Mouse (Mus musculus): Measurements from ENCODE around the gene Col4a2. TPM values are rescaled to one million over a fixed set of nuclear protein-coding genes. Genes with fewer than 3 reads are reported as not detected.

The Col4a2 gene
- polyA plus RNA-seq, 1 experiment from 2014 or later = 52.5 TPM

- WGBS = 68% methylated on average over 7 of the region's 7 CpGs
- Histone ChIP-seq H3K27me3 (no peaks in the 10 kb centered on the region), H3K9ac (no peak overlapping the region), H3K9me3 (peaks cover 4% of the 10 kb centered on the region; the same call in 1 of the 2 replicates), H3K4me2 (no peak overlapping the region), H3K27ac (replicated peaks) (no peak overlapping the region), H3K4me3 (no peak overlapping the region), H3K4me1 (replicated peaks) (peaks cover 13% of the 10 kb centered on the region), H3K36me3 (no peaks in the 10 kb centered on the region)
- no peak for ATAC-seq (ENCODE audit: low read depth)
Observed at GRCm38 (mm10) chr8:11396111-11396510, 83.5 kb downstream of the Col4a2 start.

GRCm38 (mm10) chr8:11397126-11397525, 84.5 kb downstream of the Col4a2 start:
- H3K4me1 ChIP-seq (replicated peaks) = peaks cover 13% of the 10 kb centered on the region
- WGBS = 82% methylated on average over 9 of the region's 9 CpGs
- no peak overlapping the region for H3K4me2 ChIP-seq
- H3K4me3 ChIP-seq = no peak overlapping the region
- H3K9me3 ChIP-seq = peaks cover 1% of the 10 kb centered on the region; the same call in 1 of the 2 replicates
- no peak overlapping the region for H3K9ac ChIP-seq
- no peaks in the 10 kb centered on the region for H3K36me3 ChIP-seq
- H3K27ac ChIP-seq (replicated peaks) = no peak overlapping the region
- no peak for ATAC-seq (ENCODE audit: low read depth)
- H3K27me3 ChIP-seq = no peaks in the 10 kb centered on the region

GRCm38 (mm10) chr8:11399706-11400105, 87.1 kb downstream of the Col4a2 start:
- Histone ChIP-seq H3K9me3 (no peaks in the 10 kb centered on the region), H3K27me3 (no peaks in the 10 kb centered on the region)

GRCm38 (mm10) chr8:11400244-11400643, 87.6 kb downstream of the Col4a2 start:
- no peak overlapping the region for H3K4me3 ChIP-seq
- H3K36me3 ChIP-seq = no peaks in the 10 kb centered on the region
- no peaks in the 10 kb centered on the region for H3K27me3 ChIP-seq
- no peak overlapping the region for H3K9ac ChIP-seq
- WGBS = 75% methylated on average over 8 of the region's 8 CpGs
- peak overlapping the region; percentile 49 for H3K27ac ChIP-seq (replicated peaks)
- H3K9me3 ChIP-seq = no peaks in the 10 kb centered on the region
- peaks cover 9% of the 10 kb centered on the region for H3K4me1 ChIP-seq (replicated peaks)
- no peak for ATAC-seq (ENCODE audit: low read depth)
- H3K4me2 ChIP-seq = no peak overlapping the region

More at GRCm38 (mm10) chr8:11399706-11400105, 87.1 kb downstream of the Col4a2 start:
- WGBS = 23% methylated on average over 8 of the region's 8 CpGs
- peak overlapping the region; percentile 49; the same call in 1 of the 2 replicates for H3K27ac ChIP-seq (replicated peaks)
- no peak for ATAC-seq (ENCODE audit: low read depth)
- peaks cover 7% of the 10 kb centered on the region for H3K4me1 ChIP-seq (replicated peaks)
- no peak overlapping the region for H3K4me3 ChIP-seq
- no peak overlapping the region for H3K9ac ChIP-seq
- no peaks in the 10 kb centered on the region for H3K36me3 ChIP-seq
- H3K4me2 ChIP-seq = no peak overlapping the region

GRCm38 (mm10) chr8:11401183-11401582, 88.6 kb downstream of the Col4a2 start:
- ATAC-seq (ENCODE audit: low read depth) = no peak
- WGBS = 90% methylated on average over 5 of the region's 5 CpGs
- H3K36me3 ChIP-seq = no peaks in the 10 kb centered on the region
- no peak overlapping the region for H3K4me2 ChIP-seq
- H3K9me3 ChIP-seq = no peaks in the 10 kb centered on the region
- no peak overlapping the region for H3K9ac ChIP-seq
- no peak overlapping the region for H3K4me3 ChIP-seq
- H3K27ac ChIP-seq (replicated peaks) = no peak overlapping the region
- H3K27me3 ChIP-seq = no peaks in the 10 kb centered on the region
- H3K4me1 ChIP-seq (replicated peaks) = peaks cover 18% of the 10 kb centered on the region

GRCm38 (mm10) chr8:11402220-11402619, 89.6 kb downstream of the Col4a2 start:
- Histone ChIP-seq H3K9ac (no peak overlapping the region), H3K4me1 (replicated peaks) (peaks cover 18% of the 10 kb centered on the region), H3K9me3 (no peaks in the 10 kb centered on the region), H3K27me3 (no peaks in the 10 kb centered on the region), H3K27ac (replicated peaks) (no peak overlapping the region), H3K4me3 (no peak overlapping the region), H3K36me3 (no peaks in the 10 kb centered on the region), H3K4me2 (no peak overlapping the region)
- no peak for ATAC-seq (ENCODE audit: low read depth)
- WGBS = 93% methylated on average over 4 of the region's 4 CpGs

GRCm38 (mm10) chr8:11403813-11404212, 91.2 kb downstream of the Col4a2 start:
- peaks cover 18% of the 10 kb centered on the region for H3K4me1 ChIP-seq (replicated peaks)
- H3K36me3 ChIP-seq = no peaks in the 10 kb centered on the region
- ATAC-seq (ENCODE audit: low read depth) = no peak
- WGBS = 94% methylated on average over 9 of the region's 9 CpGs
- no peaks in the 10 kb centered on the region for H3K27me3 ChIP-seq
- no peak overlapping the region for H3K4me3 ChIP-seq
- 0 out of 2 replicates have a peak overlapping the region, but pooled peaks have one; percentile 28 for H3K27ac ChIP-seq (replicated peaks)
- no peaks in the 10 kb centered on the region for H3K9me3 ChIP-seq
- H3K9ac ChIP-seq = no peak overlapping the region
- H3K4me2 ChIP-seq = no peak overlapping the region

GRCm38 (mm10) chr8:11404614-11405013, 92.0 kb downstream of the Col4a2 start:
- Histone ChIP-seq H3K4me3 (no peak overlapping the region), H3K4me2 (no peak overlapping the region), H3K9ac (no peak overlapping the region), H3K27me3 (no peaks in the 10 kb centered on the region), H3K27ac (replicated peaks) (0 out of 2 replicates have a peak overlapping the region, but pooled peaks have one; percentile 55), H3K36me3 (no peaks in the 10 kb centered on the region), H3K4me1 (replicated peaks) (peaks cover 16% of the 10 kb centered on the region), H3K9me3 (no peaks in the 10 kb centered on the region)
- no peak for ATAC-seq (ENCODE audit: low read depth)
- 67% methylated on average over 4 of the region's 4 CpGs for WGBS

GRCm38 (mm10) chr8:11405722-11406481, 93.3 kb downstream of the Col4a2 start:
- no peak overlapping the region for H3K4me2 ChIP-seq
- H3K4me3 ChIP-seq = no peak overlapping the region
- H3K4me1 ChIP-seq (replicated peaks) = peaks cover 12% of the 10 kb centered on the region; the same call in 1 of the 2 replicates
- no peaks in the 10 kb centered on the region for H3K9me3 ChIP-seq
- H3K9ac ChIP-seq = no peak overlapping the region
- 71% methylated on average over 13 of the region's 13 CpGs for WGBS
- ATAC-seq (ENCODE audit: low read depth) = peak; percentile 72
- no peaks in the 10 kb centered on the region for H3K36me3 ChIP-seq
- 0 out of 2 replicates have a peak overlapping the region, but pooled peaks have one; percentile 38 for H3K27ac ChIP-seq (replicated peaks)
- H3K27me3 ChIP-seq = no peaks in the 10 kb centered on the region

GRCm38 (mm10) chr8:11411504-11412124, 99.0 kb downstream of the Col4a2 start:
- 59% methylated on average over 12 of the region's 12 CpGs for WGBS
- H3K27me3 ChIP-seq = no peaks in the 10 kb centered on the region
- no peaks in the 10 kb centered on the region for H3K36me3 ChIP-seq
- ATAC-seq (ENCODE audit: low read depth) = no peak
- H3K4me3 ChIP-seq = no peak overlapping the region
- peaks cover 30% of the 10 kb centered on the region for H3K4me1 ChIP-seq (replicated peaks)
- H3K27ac ChIP-seq (replicated peaks) = peak overlapping the region; percentile 57; the same call in 1 of the 2 replicates
- no peak overlapping the region for H3K4me2 ChIP-seq
- H3K9me3 ChIP-seq = no peaks in the 10 kb centered on the region
- 0 out of 2 replicates have a peak overlapping the region, but pooled peaks have one; percentile 9 for H3K9ac ChIP-seq

GRCm38 (mm10) chr8:11412450-11412849, 99.8 kb downstream of the Col4a2 start:
- no peaks in the 10 kb centered on the region for H3K27me3 ChIP-seq
- H3K9me3 ChIP-seq = no peaks in the 10 kb centered on the region
- no peak overlapping the region for H3K4me2 ChIP-seq
- no peaks in the 10 kb centered on the region for H3K36me3 ChIP-seq
- WGBS = 57% methylated on average over 5 of the region's 5 CpGs
- ATAC-seq (ENCODE audit: low read depth) = no peak
- H3K9ac ChIP-seq = no peak overlapping the region
- no peak overlapping the region for H3K4me3 ChIP-seq
- H3K27ac ChIP-seq (replicated peaks) = peak overlapping the region; percentile 57
- peaks cover 30% of the 10 kb centered on the region for H3K4me1 ChIP-seq (replicated peaks)

GRCm38 (mm10) chr8:11414304-11414703, 101.7 kb downstream of the Col4a2 start:
- H3K36me3 ChIP-seq = no peaks in the 10 kb centered on the region
- 20% methylated on average over 8 of the region's 8 CpGs for WGBS
- no peaks in the 10 kb centered on the region for H3K27me3 ChIP-seq
- no peak overlapping the region for H3K4me2 ChIP-seq
- H3K27ac ChIP-seq (replicated peaks) = no peak overlapping the region; the same call in 1 of the 2 replicates
- H3K9ac ChIP-seq = no peak overlapping the region
- H3K9me3 ChIP-seq = no peaks in the 10 kb centered on the region
- no peak overlapping the region for H3K4me3 ChIP-seq
- H3K4me1 ChIP-seq (replicated peaks) = peaks cover 30% of the 10 kb centered on the region
- peak; percentile 52 for ATAC-seq (ENCODE audit: low read depth)

All from neural tube, embryonic 13.5 days (tissue).